In the genomic region with DNA sequence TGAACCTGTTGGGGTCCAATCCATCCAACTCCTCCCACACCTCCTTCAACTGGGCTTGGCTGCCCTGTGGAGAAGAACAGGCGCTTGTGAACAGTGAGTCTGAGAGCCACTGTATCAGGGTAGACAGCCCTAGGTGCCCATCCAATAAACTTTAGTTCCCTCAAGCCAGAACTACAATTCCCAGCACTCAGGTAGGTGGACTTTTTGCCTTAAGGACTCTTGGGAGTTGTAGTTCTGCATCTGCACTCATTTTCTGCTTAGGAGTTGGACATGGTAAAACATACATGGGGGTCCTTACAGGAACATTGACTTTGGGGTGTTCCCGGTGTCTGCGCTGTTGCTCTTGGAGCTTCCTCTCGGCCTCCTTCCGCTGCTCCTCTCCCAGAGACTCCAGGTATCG, we compare ENCODE assay signal across 23 mouse cellular contexts. TPM values are rescaled to one million over a fixed set of nuclear protein-coding genes. Genes with fewer than 3 reads are reported as not detected.
DNase-seq lines count a peak whose midpoint lies in the region; TF ChIP-seq lines count a peak whose summit lies in the region.
"Had no signal": no experiment of that assay in that cellular context is flagged by ENCODE, and none has a peak within 500 bp of the region (broad histone marks: within the 10 kb centered on the region; RNA-seq: fewer than 3 reads in every experiment).

No protein-coding gene starts in this region.

- no peaks in the 10 kb centered on the region for H3K79me2 ChIP-seq in CH12.LX (replicated peaks; ENCODE audit: control insufficient read depth, extremely low read depth, insufficient read depth, poor library complexity, severe bottlenecking)
- no peaks in the 10 kb centered on the region for H3K79me2 ChIP-seq in MEL (ENCODE audit: control insufficient read depth, insufficient read depth, low read length, poor library complexity)

- TF ChIP-seq EP300 in CH12.LX (IDR thresholded peaks at IDR 0.05; ENCODE audit: low read length) (no peak), MEL (IDR thresholded peaks at IDR 0.05; ENCODE audit: low read depth in 1 of 2, low read length in 2 of 2) (no peak)

- in situ Hi-C loops in CH12.LX (cut with MboI; ENCODE audit: low pct_ligation_motif_present, low pct_unique_long_range_greater_than_20kb, low sequenced_read_pairs): no loop called here
- in situ Hi-C loops in ES-E14 (cut with MboI; ENCODE audit: low sequenced_read_pairs in 2 of 2, unreplicated experiment in 2 of 2): no loop called here

- no peak for DNase-seq in CH12.LX (ENCODE audit: extremely low read depth)
- DNase-seq in ES-E14 (ENCODE audit: low read depth, low spot score): no peak
- no peak for DNase-seq in MEL (ENCODE audit: low read depth, low spot score)
- no peak for DNase-seq in urinary bladder, postnatal 4 days (ENCODE audit: low spot score in 2 of 2)
- no peak for DNase-seq in yolk sac, embryonic 10.5 days (ENCODE audit: low spot score)
- no peak for DNase-seq in spleen, postnatal 10 days (ENCODE audit: low spot score in 2 of 2)
- DNase-seq: adrenal gland, adult 2 months; adrenal gland, adult 8-10 months; adrenal gland, postnatal 10 days; adrenal gland, postnatal 14 days; adrenal gland, postnatal 25 days; adrenal gland, postnatal 36 days; B cell, adult 2 months; cerebellum, adult 11 months; cerebellum, adult 11-12 months; cerebellum, adult 18-20 months; cerebellum, adult 2 months; cerebellum, adult 8-10 months; cerebellum, adult 9-10 months had no signal

- H3K4me3 ChIP-seq in CH12.LX (replicated peaks in 1 of 3; ENCODE audit: low read depth in 2 of 3, low read length in 2 of 3, poor library complexity in 1 of 3) (no peak overlapping the region), ES-E14 (ENCODE audit: insufficient read depth in 1 of 2, low read depth in 1 of 2, low read length in 2 of 2, poor library complexity in 1 of 2, severe bottlenecking in 1 of 2) (no peak overlapping the region), MEL (ENCODE audit: control insufficient read depth in 1 of 2, insufficient read depth in 1 of 2, low read depth in 2 of 2, low read length in 2 of 2) (no peak overlapping the region)

- H3K27ac ChIP-seq in CH12.LX (ENCODE audit: insufficient read depth, low read depth) (no peak overlapping the region), ES-E14 (ENCODE audit: insufficient read depth, low read depth, low read length, poor library complexity, severe bottlenecking) (no peak overlapping the region), MEL (ENCODE audit: control insufficient read depth, low read depth, low read length) (no peak overlapping the region)

- H3K27me3 ChIP-seq in CH12.LX (replicated peaks) (no peaks in the 10 kb centered on the region), MEL (ENCODE audit: control insufficient read depth in 1 of 2, insufficient read depth in 2 of 2, low read length in 2 of 2) (no peaks in the 10 kb centered on the region)
- H3K27me3 ChIP-seq: Patski had no signal

- H3K9me3 ChIP-seq in CH12.LX (replicated peaks; ENCODE audit: low read length): no peaks in the 10 kb centered on the region
- no peaks in the 10 kb centered on the region for H3K9me3 ChIP-seq in ES-E14 (ENCODE audit: control insufficient read depth, insufficient read depth, low read depth, low read length)
- H3K9me3 ChIP-seq in MEL (replicated peaks; ENCODE audit: insufficient read depth, low read length): no peaks in the 10 kb centered on the region
- H3K9me3 ChIP-seq: G1E had no signal

- dilution Hi-C loops in CH12.LX (cut with MboI; ENCODE audit: extremely low pct_ligation_motif_present, extremely low pct_unique_long_range_greater_than_20kb, low sequenced_read_pairs): no loop called here

- H3K36me3 ChIP-seq in CH12.LX (replicated peaks in 1 of 2; ENCODE audit: control insufficient read depth in 1 of 2, insufficient read depth in 1 of 2, low read length in 1 of 2) (peaks cover 70 to 94% of the 10 kb centered on the region in 2 experiments), ES-E14 (ENCODE audit: control insufficient read depth, insufficient read depth, low read length, poor library complexity, severe bottlenecking) (peaks cover 25% of the 10 kb centered on the region), MEL (ENCODE audit: control insufficient read depth in 1 of 2, insufficient read depth in 2 of 2, low read length in 2 of 2) (peaks cover 0 to 2% of the 10 kb centered on the region in 2 experiments; a peak in 2 of 4 replicates)

- peaks cover under 1 to 14% of the 10 kb centered on the region in 2 experiments; a peak in 1 of 4 replicates for H3K4me1 ChIP-seq in CH12.LX (ENCODE audit: control insufficient read depth in 1 of 2, insufficient read depth in 2 of 2)
- H3K4me1 ChIP-seq in ES-E14 (ENCODE audit: control insufficient read depth in 2 of 2, insufficient read depth in 2 of 2, low read length in 2 of 2, poor library complexity in 1 of 2): peaks cover 0 to 5% of the 10 kb centered on the region in 2 experiments; a peak in 1 of 4 replicates
- H3K4me1 ChIP-seq in MEL (ENCODE audit: control insufficient read depth in 1 of 2, insufficient read depth in 2 of 2, low read length in 2 of 2): no peaks in the 10 kb centered on the region

- TF ChIP-seq CTCF in CH12.LX (conservative IDR thresholded peaks at IDR 0.05 in 1 of 2, IDR thresholded peaks at IDR 0.05 in 1 of 2; ENCODE audit: low read depth in 2 of 2, low read length in 2 of 2) (no peak), MEL (IDR thresholded peaks at IDR 0.05 in 2 of 3, conservative IDR thresholded peaks at IDR 0.05 in 1 of 3; ENCODE audit: control insufficient read depth in 1 of 3, insufficient read depth in 1 of 3, low read depth in 2 of 3, low read length in 3 of 3, poor library complexity in 1 of 3, severe bottlenecking in 1 of 3) (no peak)

- no peak overlapping the region for H3K4me2 ChIP-seq in CH12.LX (ENCODE audit: insufficient read depth, low read depth, poor library complexity, severe bottlenecking)

- TF ChIP-seq RAD21 in CH12.LX (IDR thresholded peaks at IDR 0.05; ENCODE audit: low read depth, low read length): no peak
- no peak for TF ChIP-seq RAD21 in MEL (IDR thresholded peaks at IDR 0.05; ENCODE audit: low read depth, low read length)

- H3K9ac ChIP-seq in CH12.LX (ENCODE audit: insufficient read depth, low read depth) (no peak overlapping the region), ES-E14 (ENCODE audit: insufficient read depth, low read depth, low read length, poor library complexity, severe bottlenecking) (no peak overlapping the region), MEL (ENCODE audit: control insufficient read depth, low read depth, low read length, poor library complexity, severe bottlenecking) (no peak overlapping the region)

- TF ChIP-seq POLR2A in CH12.LX (IDR thresholded peaks at IDR 0.05; ENCODE audit: low read depth, low read length) (no peak), MEL (IDR thresholded peaks at IDR 0.05; ENCODE audit: control insufficient read depth in 1 of 2, insufficient read depth in 1 of 2, low read depth in 1 of 2, low read length in 2 of 2, poor library complexity in 1 of 2) (no peak)

TF ChIP-seq in CH12.LX, 34 proteins besides CTCF, POLR2A, EP300 and RAD21 (continues in another document):
- TF ChIP-seq MAX (IDR thresholded peaks at IDR 0.05; ENCODE audit: low read length) (no peak), UBTF (IDR thresholded peaks at IDR 0.05; ENCODE audit: low read depth, low read length) (no peak)

TF ChIP-seq in ES-E14, 5 proteins besides CTCF, POLR2A, EP300 and RAD21 (continues in another document):
- no peak for TF ChIP-seq ZNF384 (IDR thresholded peaks at IDR 0.05; ENCODE audit: low read depth, low read length)
- TF ChIP-seq HCFC1 (IDR thresholded peaks at IDR 0.05; ENCODE audit: borderline replicate concordance, insufficient read depth, low read length): peak; percentile 86

TF ChIP-seq in MEL, 35 proteins besides CTCF, POLR2A, EP300 and RAD21 (continues in another document):
- TF ChIP-seq MAFK (IDR thresholded peaks at IDR 0.05; ENCODE audit: borderline replicate concordance, low read depth, low read length) (no peak), CHD1 (IDR thresholded peaks at IDR 0.05; ENCODE audit: low read depth, low read length) (no peak)

RNA-seq across cellular contexts. Expression of gene Dhdh, which starts 9.8 kb away (rescaled TPM):
- total RNA-seq in CH12.LX (2012; rRNA removed) (5.9 and 6.4 TPM in 2 replicates), CH12.LX (2014; rRNA removed) (7.1 and 7.2 TPM in 2 replicates), ES-E14 (2012; rRNA removed) (3.6 and 5.3 TPM in 2 replicates), MEL (2012; rRNA removed) (0.08 and 0.10 TPM in 2 replicates)
- polyA plus RNA-seq in CH12.LX (2012; ENCODE audit: insufficient read length, low read depth) (15.3 and 18.0 TPM in 2 replicates), MEL (2012; ENCODE audit: insufficient read depth in 1 of 2, insufficient read length in 2 of 2, low read depth in 1 of 2, low replicate concordance in 2 of 2, missing spikeins in 1 of 2) (1 to 10 TPM in 1 of 2 experiments, not detected in 1; 1.6 TPM)

RNA-seq across cellular contexts. Expression of gene Nucb1, which starts 11.8 kb away (rescaled TPM):
- 83.4 and 92.6 TPM in 2 replicates for total RNA-seq in CH12.LX (2012; rRNA removed)
- total RNA-seq in CH12.LX (2014; rRNA removed): 40.8 and 46.2 TPM in 2 replicates
- polyA plus RNA-seq in CH12.LX (2012; ENCODE audit: insufficient read length, low read depth): 90.4 and 129 TPM in 2 replicates
- 131 and 178 TPM in 2 replicates for total RNA-seq in ES-E14 (2012; rRNA removed)
- total RNA-seq in MEL (2012; rRNA removed): 196 and 224 TPM in 2 replicates
- 100 to 1,000 TPM in 1 of 2 experiments, 10 to 100 TPM in 1; 92.3 to 343 TPM for polyA plus RNA-seq in MEL (2012; ENCODE audit: insufficient read depth in 1 of 2, insufficient read length in 2 of 2, low read depth in 1 of 2, low replicate concordance in 2 of 2, missing spikeins in 1 of 2)

RNA-seq across cellular contexts. Expression of gene Gm45808, which starts 11.8 kb away (rescaled TPM):
- total RNA-seq in CH12.LX (2012; rRNA removed): 5.0 and 5.7 TPM in 2 replicates
- total RNA-seq in CH12.LX (2014; rRNA removed): 0.85 and 1.3 TPM in 2 replicates
- 2.2 TPM in 1 of 2 replicates, not detected in the other for polyA plus RNA-seq in CH12.LX (2012; ENCODE audit: insufficient read length, low read depth)
- total RNA-seq in ES-E14 (2012; rRNA removed): 0.71 TPM in 1 of 2 replicates, not detected in the other
- not detected in 2 replicates for total RNA-seq in MEL (2012; rRNA removed)
- polyA plus RNA-seq in MEL (2012; ENCODE audit: insufficient read depth in 1 of 2, insufficient read length in 2 of 2, low read depth in 1 of 2, low replicate concordance in 2 of 2, missing spikeins in 1 of 2): not detected
- total RNA-seq: G1E had no signal
- polyA plus RNA-seq: activated CD4-positive, CD25-positive, alpha-beta regulatory T cell, adult 4 months; adrenal gland, adult 2 months; C2C12; cerebellum, adult 2 months; G1E; Patski had no signal

RNA-seq across cellular contexts. Expression of gene Tulp2, which starts 16.8 kb away (rescaled TPM):
- total RNA-seq in CH12.LX (2012; rRNA removed) (0.13 and 0.17 TPM in 2 replicates), CH12.LX (2014; rRNA removed) (not detected in 2 replicates), ES-E14 (2012; rRNA removed) (2.6 TPM in 2 replicates), MEL (2012; rRNA removed) (0.56 and 1.1 TPM in 2 replicates)
- polyA plus RNA-seq in CH12.LX (2012; ENCODE audit: insufficient read length, low read depth) (not detected in 2 replicates), MEL (2012; ENCODE audit: insufficient read depth in 1 of 2, insufficient read length in 2 of 2, low read depth in 1 of 2, low replicate concordance in 2 of 2, missing spikeins in 1 of 2) (1 to 10 TPM in 1 of 2 experiments, not detected in 1; 1.2 TPM)
- polyA plus RNA-seq: C2C12; cerebellum, adult 2 months had no signal

RNA-seq across cellular contexts. Expression of gene Ppp1r15a, which starts 27.6 kb away (rescaled TPM):
- total RNA-seq in CH12.LX (2012; rRNA removed) (11.7 and 12.0 TPM in 2 replicates), CH12.LX (2014; rRNA removed) (12.5 and 13.9 TPM in 2 replicates), ES-E14 (2012; rRNA removed) (31.4 and 37.9 TPM in 2 replicates), MEL (2012; rRNA removed) (27.0 and 27.2 TPM in 2 replicates)
- polyA plus RNA-seq in CH12.LX (2012; ENCODE audit: insufficient read length, low read depth) (31.8 and 37.1 TPM in 2 replicates), MEL (2012; ENCODE audit: insufficient read depth in 1 of 2, insufficient read length in 2 of 2, low read depth in 1 of 2, low replicate concordance in 2 of 2, missing spikeins in 1 of 2) (10 to 100 TPM in 1 of 2 experiments, not detected in 1; 78.0 TPM)

Comparison
In these comparisons a context has a peak if more than half of its experiments do, and no peak if none do; other contexts are left out.
1. Of the 35 proteins assayed by ChIP-seq in both MEL and CH12.LX: peak only in MEL: none; only in CH12.LX: none; in both: HCFC1; in neither: 34.